Comparison of ENCODE assay signal across 8 mouse cellular contexts in the genomic region with DNA sequence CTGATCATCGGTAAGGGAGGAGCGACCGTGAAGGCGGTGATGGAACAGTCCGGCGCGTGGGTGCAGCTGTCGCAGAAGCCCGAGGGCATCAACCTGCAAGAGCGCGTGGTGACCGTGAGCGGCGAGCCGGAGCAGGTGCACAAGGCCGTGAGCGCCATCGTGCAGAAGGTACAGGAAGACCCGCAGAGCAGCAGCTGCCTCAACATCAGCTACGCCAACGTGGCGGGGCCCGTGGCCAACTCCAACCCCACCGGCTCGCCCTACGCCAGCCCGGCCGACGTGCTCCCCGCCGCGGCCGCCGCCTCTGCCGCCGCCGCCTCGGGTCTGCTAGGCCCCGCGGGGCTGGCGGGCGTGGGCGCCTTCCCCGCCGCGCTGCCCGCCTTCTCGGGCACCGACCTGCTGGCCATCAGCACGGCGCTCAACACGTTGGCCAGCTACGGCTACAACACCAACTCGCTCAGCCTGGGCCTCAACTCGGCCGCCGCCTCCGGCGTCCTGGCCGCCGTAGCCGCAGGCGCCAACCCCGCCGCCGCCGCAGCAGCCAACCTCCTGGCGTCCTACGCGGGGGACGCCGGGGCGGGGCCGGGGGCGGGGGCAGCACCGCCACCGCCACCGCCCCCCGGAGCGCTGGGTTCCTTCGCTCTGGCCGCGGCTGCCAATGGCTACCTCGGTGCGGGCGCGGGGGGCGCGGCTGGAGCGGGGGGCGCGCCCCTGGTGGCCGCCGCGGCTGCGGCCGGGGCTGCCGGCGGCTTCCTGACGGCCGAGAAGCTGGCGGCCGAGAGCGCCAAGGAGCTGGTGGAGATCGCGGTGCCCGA. TPM values are rescaled to one million over a fixed set of nuclear protein-coding genes. Genes with fewer than 3 reads are reported as not detected.
DNase-seq lines count a peak whose midpoint lies in the region; ATAC-seq lines count a peak whose summit lies in the region.

No protein-coding gene starts in this region.

- peak; percentile 8 for DNase-seq in thymus, postnatal 14 days
- DNase-seq in thymus, postnatal 10 days (ENCODE audit: low spot score in 2 of 2) = no peak
- peak; percentile 68 to 72 for DNase-seq in cerebellum, postnatal 36 days
- DNase-seq in gastrocnemius, postnatal 4 days (ENCODE audit: low spot score in 2 of 2) = peak; percentile 36 to 53
- DNase-seq in limb, embryonic 11.5 days (ENCODE audit: low spot score) = peak; percentile 57
- DNase-seq in splenic B cell, adult 2 months (ENCODE audit: low read depth, low spot score) = peak; percentile 43

- no peak overlapping the region for H3K9ac ChIP-seq in limb, embryonic 11.5 days (ENCODE audit: low read length)
- H3K9ac ChIP-seq in midbrain, embryonic 12.5 days (replicated peaks) = peak overlapping the region; percentile 67

- WGBS in limb, embryonic 11.5 days = 1% methylated on average over 70 of the region's 107 CpGs
- 1% methylated on average over 105 of the region's 107 CpGs for WGBS in midbrain, embryonic 12.5 days

- H3K4me1 ChIP-seq in limb, embryonic 11.5 days (ENCODE audit: control insufficient read depth, insufficient read depth, low read length) = peaks cover 4% of the 10 kb centered on the region; the same call in 1 of the 2 replicates
- peaks cover 63% of the 10 kb centered on the region for H3K4me1 ChIP-seq in midbrain, embryonic 12.5 days

- peak; percentile 63 for ATAC-seq in inflammation-experienced regulatory T-cells, adult 6 months
- ATAC-seq in limb, embryonic 11.5 days (ENCODE audit: insufficient number of reproducible peaks, low FRiP score, low TSS enrichment, low read depth) = peak; percentile 67
- peak; percentile 48 for ATAC-seq in midbrain, embryonic 12.5 days (ENCODE audit: low FRiP score, low read depth)

- H3K4me2 ChIP-seq in limb, embryonic 11.5 days (ENCODE audit: low read depth, severe bottlenecking) = peak overlapping the region; percentile 95
- peak overlapping the region; percentile 75 for H3K4me2 ChIP-seq in midbrain, embryonic 12.5 days (replicated peaks)

- H3K27me3 ChIP-seq in limb, embryonic 11.5 days (ENCODE audit: control insufficient read depth, insufficient read depth, low read length) = peaks cover 73% of the 10 kb centered on the region
- peaks cover 32% of the 10 kb centered on the region for H3K27me3 ChIP-seq in midbrain, embryonic 12.5 days
- no peaks in the 10 kb centered on the region for H3K27me3 ChIP-seq in splenic B cell, adult 2 months (ENCODE audit: control insufficient read depth, insufficient read depth, low read length, poor library complexity, severe bottlenecking)

- H3K27ac ChIP-seq in limb, embryonic 11.5 days (replicated peaks; ENCODE audit: low read depth, low read length) = no peak overlapping the region
- H3K27ac ChIP-seq in midbrain, embryonic 12.5 days (replicated peaks) = peak overlapping the region; percentile 79

- no peaks in the 10 kb centered on the region for H3K9me3 ChIP-seq in limb, embryonic 11.5 days (ENCODE audit: control insufficient read depth, low read length)
- H3K9me3 ChIP-seq in midbrain, embryonic 12.5 days = no peaks in the 10 kb centered on the region

- H3K4me3 ChIP-seq in limb, embryonic 11.5 days (ENCODE audit: low read depth, low read length) = peak overlapping the region; percentile 35
- H3K4me3 ChIP-seq in midbrain, embryonic 12.5 days = peak overlapping the region; percentile 41

- H3K36me3 ChIP-seq in limb, embryonic 11.5 days (ENCODE audit: control insufficient read depth, insufficient read depth, low read length) = no peaks in the 10 kb centered on the region
- H3K36me3 ChIP-seq in midbrain, embryonic 12.5 days = peaks cover 41% of the 10 kb centered on the region
- H3K36me3 ChIP-seq in splenic B cell, adult 2 months (ENCODE audit: control insufficient read depth, insufficient read depth, low read length, poor library complexity, severe bottlenecking) = no peaks in the 10 kb centered on the region

RNA-seq across cellular contexts. Expression of gene Nanos2, which starts 29.4 kb away (rescaled TPM):
- not detected for total RNA-seq in gastrocnemius, postnatal 4 days (2021)
- not detected for polyA plus RNA-seq in inflammation-experienced regulatory T-cells, adult 6 months (2017; shearing (Covaris generic))
- polyA plus RNA-seq in limb, embryonic 11.5 days (2014; fragmentation: Nextera tagmentation; extraction: Ambion mirVana) = not detected in 2 replicates
- polyA plus RNA-seq in midbrain, embryonic 12.5 days (2016; fragmentation: Nextera tagmentation; extraction: Ambion mirVana) = 0.20 and 0.33 TPM in 2 replicates

RNA-seq across cellular contexts. Expression of gene Nova2, which starts 32.1 kb away (rescaled TPM):
- 1 to 10 TPM; 4.0 to 4.2 TPM for total RNA-seq in gastrocnemius, postnatal 4 days (2021)
- under 1 TPM in 1 of 3 experiments, not detected in 2; 0.05 TPM for polyA plus RNA-seq in inflammation-experienced regulatory T-cells, adult 6 months (2017; shearing (Covaris generic))
- polyA plus RNA-seq in limb, embryonic 11.5 days (2014; fragmentation: Nextera tagmentation; extraction: Ambion mirVana) = 0.29 and 0.33 TPM in 2 replicates
- polyA plus RNA-seq in midbrain, embryonic 12.5 days (2016; fragmentation: Nextera tagmentation; extraction: Ambion mirVana) = 12.0 and 13.5 TPM in 2 replicates

RNA-seq across cellular contexts. Expression of gene Mypop, which starts 33.3 kb away (rescaled TPM):
- 1 to 10 TPM; 3.2 to 3.7 TPM for total RNA-seq in gastrocnemius, postnatal 4 days (2021)
- polyA plus RNA-seq in inflammation-experienced regulatory T-cells, adult 6 months (2017; shearing (Covaris generic)) = 1 to 10 TPM; 2.1 to 2.7 (median 2.6) TPM
- 4.5 and 5.7 TPM in 2 replicates for polyA plus RNA-seq in limb, embryonic 11.5 days (2014; fragmentation: Nextera tagmentation; extraction: Ambion mirVana)
- 5.3 and 6.1 TPM in 2 replicates for polyA plus RNA-seq in midbrain, embryonic 12.5 days (2016; fragmentation: Nextera tagmentation; extraction: Ambion mirVana)

RNA-seq across cellular contexts. Expression of gene Irf2bp1, which starts 46.1 kb away (rescaled TPM):
- 10 to 100 TPM; 36.6 to 38.1 TPM for total RNA-seq in gastrocnemius, postnatal 4 days (2021)
- polyA plus RNA-seq in inflammation-experienced regulatory T-cells, adult 6 months (2017; shearing (Covaris generic)) = 1 to 10 TPM; 1.1 to 2.6 (median 1.9) TPM
- 31.4 and 32.5 TPM in 2 replicates for polyA plus RNA-seq in limb, embryonic 11.5 days (2014; fragmentation: Nextera tagmentation; extraction: Ambion mirVana)
- 41.6 and 43.1 TPM in 2 replicates for polyA plus RNA-seq in midbrain, embryonic 12.5 days (2016; fragmentation: Nextera tagmentation; extraction: Ambion mirVana)

RNA-seq across cellular contexts. Expression of gene Ccdc61, which starts 47.6 kb away (rescaled TPM):
- total RNA-seq in gastrocnemius, postnatal 4 days (2021) = 10 to 100 TPM; 12.5 to 15.7 TPM
- polyA plus RNA-seq in inflammation-experienced regulatory T-cells, adult 6 months (2017; shearing (Covaris generic)) = 1 to 10 TPM; 5.8 to 8.6 (median 6.7) TPM
- polyA plus RNA-seq in limb, embryonic 11.5 days (2014; fragmentation: Nextera tagmentation; extraction: Ambion mirVana) = 22.5 and 23.4 TPM in 2 replicates
- 34.7 and 38.7 TPM in 2 replicates for polyA plus RNA-seq in midbrain, embryonic 12.5 days (2016; fragmentation: Nextera tagmentation; extraction: Ambion mirVana)

Comparison
In these comparisons a context has a peak if more than half of its experiments do, and no peak if none do; other contexts are left out.
1. DNase-seq: peak in thymus, postnatal 14 days (single experiment), cerebellum, postnatal 36 days (2 of 2), gastrocnemius, postnatal 4 days (2 of 2), limb, embryonic 11.5 days (single experiment) and splenic B cell, adult 2 months (single experiment); none in thymus, postnatal 10 days (0 of 2).
2. Peak in every context shown above with its lines, with median percentiles within 50 percentile points of each other: ATAC-seq.